Mouse (Mus musculus): ENCODE measurements around the gene Rptor. TPM values are rescaled to one million over a fixed set of nuclear protein-coding genes. Genes with fewer than 3 reads are reported as not detected.
A peak's percentile ranks its signal among the peaks of the same experiment; 100 is the strongest.

Rptor gene
- total RNA-seq (2012; rRNA removed): 32.0 and 34.9 TPM in 2 replicates
- polyA plus RNA-seq (2012; ENCODE audit: insufficient read depth in 1 of 2, insufficient read length in 2 of 2, low read depth in 1 of 2, low replicate concordance in 2 of 2, missing spikeins in 1 of 2): 10 to 100 TPM in 1 of 2 experiments, not detected in 1; 33.9 TPM

GRCm38 (mm10) chr11:119602763-119603526 is at the start of gene Rptor:
Rptor (plus strand) TSS chr11:119602905.
- H3K27ac ChIP-seq (ENCODE audit: control insufficient read depth, low read depth, low read length): peak within 1 kb of the TSS; percentile 75
- TF ChIP-seq E2F4 (IDR thresholded peaks at IDR 0.05; ENCODE audit: borderline replicate concordance, low read depth, low read length): 0 out of 2 replicates have a peak, but pooled peaks have one; percentile 33
- peak; percentile 91 for TF ChIP-seq TBP (IDR thresholded peaks at IDR 0.05; ENCODE audit: low read depth, low read length)
- peak; percentile 89 for TF ChIP-seq MYC (IDR thresholded peaks at IDR 0.05; ENCODE audit: low read depth, low read length)
- TF ChIP-seq USF1 (IDR thresholded peaks at IDR 0.05; ENCODE audit: low read depth, low read length): no peak
- TF ChIP-seq POLR2AphosphoS2 (IDR thresholded peaks at IDR 0.05; ENCODE audit: low read length): no peak
- TF ChIP-seq ETS1 (IDR thresholded peaks at IDR 0.05; ENCODE audit: low read depth, low read length): peak; percentile 45; the same call in 1 of the 2 replicates
- 0 out of 6 replicates have a peak, but pooled peaks of 1 of the 3 experiments have one; percentile 2 for TF ChIP-seq CTCF (IDR thresholded peaks at IDR 0.05 in 2 of 3, conservative IDR thresholded peaks at IDR 0.05 in 1 of 3; ENCODE audit: control insufficient read depth in 1 of 3, insufficient read depth in 1 of 3, low read depth in 2 of 3, low read length in 3 of 3, poor library complexity in 1 of 3, severe bottlenecking in 1 of 3)
- peak; percentile 62 for TF ChIP-seq MAZ (IDR thresholded peaks at IDR 0.05; ENCODE audit: low read depth, low read length)
- peak; percentile 66 to 87; a peak in 3 of 4 replicates for TF ChIP-seq POLR2A (IDR thresholded peaks at IDR 0.05; ENCODE audit: control insufficient read depth in 1 of 2, insufficient read depth in 1 of 2, low read depth in 1 of 2, low read length in 2 of 2, poor library complexity in 1 of 2)
- 0 out of 2 replicates have a peak, but pooled peaks have one; percentile 29 for TF ChIP-seq POLR2AphosphoS5 (IDR thresholded peaks at IDR 0.05; ENCODE audit: borderline replicate concordance, low read depth, low read length)
- TF ChIP-seq MYB (IDR thresholded peaks at IDR 0.05; ENCODE audit: low read depth, low read length): no peak
- peak; percentile 75 for TF ChIP-seq MAX (IDR thresholded peaks at IDR 0.05; ENCODE audit: low read length)
- peak; percentile 68 for TF ChIP-seq TCF12 (IDR thresholded peaks at IDR 0.05; ENCODE audit: low read depth, low read length)
- TF ChIP-seq SMC3 (IDR thresholded peaks at IDR 0.05; ENCODE audit: low read depth, low read length): peak; percentile 27; the same call in 1 of the 2 replicates
- no peak for TF ChIP-seq ZC3H11A (IDR thresholded peaks at IDR 0.05; ENCODE audit: low read depth, low read length)
- peak; percentile 81 for TF ChIP-seq ELF1 (IDR thresholded peaks at IDR 0.05; ENCODE audit: low read depth, low read length)
- peak; percentile 98 for TF ChIP-seq SIN3A (IDR thresholded peaks at IDR 0.05; ENCODE audit: low read length)
- no peak for TF ChIP-seq BHLHE40 (IDR thresholded peaks at IDR 0.05; ENCODE audit: borderline replicate concordance, low read depth, low read length)
- TF ChIP-seq GATA1 (IDR thresholded peaks at IDR 0.05; ENCODE audit: low read depth, low read length): peak; percentile 45; the same call in 1 of the 2 replicates
- TF ChIP-seq RAD21 (IDR thresholded peaks at IDR 0.05; ENCODE audit: low read depth, low read length): no peak
- peak; percentile 98 for TF ChIP-seq HCFC1 (IDR thresholded peaks at IDR 0.05; ENCODE audit: low read depth, low read length)
- TF ChIP-seq JUND (IDR thresholded peaks at IDR 0.05; ENCODE audit: low read depth, low read length): no peak
- no peak for TF ChIP-seq ZKSCAN1 (IDR thresholded peaks at IDR 0.05; ENCODE audit: low read depth, low read length)
- TF ChIP-seq GABPA (IDR thresholded peaks at IDR 0.05; ENCODE audit: low read depth, low read length): peak; percentile 48; the same call in 1 of the 2 replicates
- TF ChIP-seq CHD2 (IDR thresholded peaks at IDR 0.05; ENCODE audit: low read length): peak; percentile 88
- no peak for TF ChIP-seq MEF2A (IDR thresholded peaks at IDR 0.05; ENCODE audit: extremely low read depth, insufficient replicate concordance, low read depth, low read length, poor library complexity, severe bottlenecking)
- peak; percentile 95 for TF ChIP-seq MXI1 (IDR thresholded peaks at IDR 0.05; ENCODE audit: low read depth, low read length)
- TF ChIP-seq UBTF (IDR thresholded peaks at IDR 0.05; ENCODE audit: borderline replicate concordance, insufficient read depth, low read depth, low read length): no peak
- TF ChIP-seq ZMIZ1 (IDR thresholded peaks at IDR 0.05; ENCODE audit: low read depth, low read length): no peak
- TF ChIP-seq ZNF384 (IDR thresholded peaks at IDR 0.05; ENCODE audit: low read depth, low read length): peak; percentile 61; the same call in 1 of the 2 replicates
- TF ChIP-seq CHD1 (IDR thresholded peaks at IDR 0.05; ENCODE audit: low read depth, low read length): no peak
- peak; percentile 64 for TF ChIP-seq NELFE (IDR thresholded peaks at IDR 0.05; ENCODE audit: low read depth, low read length)
- no peak for TF ChIP-seq EP300 (IDR thresholded peaks at IDR 0.05; ENCODE audit: low read depth in 1 of 2, low read length in 2 of 2)
- TF ChIP-seq NRF1 (IDR thresholded peaks at IDR 0.05; ENCODE audit: insufficient read depth, low read depth, low read length, poor library complexity, severe bottlenecking): 0 out of 2 replicates have a peak, but pooled peaks have one; percentile 7

More at GRCm38 (mm10) chr11:119602763-119603526, at the start of gene Rptor:
- peaks cover 0 to 26% of the 10 kb centered on the region in 2 experiments; a peak in 2 of 4 replicates for H3K36me3 ChIP-seq (ENCODE audit: control insufficient read depth in 1 of 2, insufficient read depth in 2 of 2, low read length in 2 of 2)
- peak within 1 kb of the TSS; percentile 73 to 92 for H3K4me3 ChIP-seq (ENCODE audit: control insufficient read depth in 1 of 2, insufficient read depth in 1 of 2, low read depth in 2 of 2, low read length in 2 of 2)
- DNase-seq (ENCODE audit: low read depth, low spot score): peak; percentile 99
- no peaks in the 10 kb centered on the region; a peak in 2 of 4 replicates for H3K27me3 ChIP-seq (ENCODE audit: control insufficient read depth in 1 of 2, insufficient read depth in 2 of 2, low read length in 2 of 2)
- peak within 1 kb of the TSS; percentile 90 for H3K9ac ChIP-seq (ENCODE audit: control insufficient read depth, low read depth, low read length, poor library complexity, severe bottlenecking)
- peaks cover 2 to 7% of the 10 kb centered on the region in 2 experiments; a peak in 3 of 4 replicates for H3K4me1 ChIP-seq (ENCODE audit: control insufficient read depth in 1 of 2, insufficient read depth in 2 of 2, low read length in 2 of 2)
- H3K9me3 ChIP-seq (replicated peaks; ENCODE audit: insufficient read depth, low read length): no peaks in the 10 kb centered on the region
- H3K79me2 ChIP-seq (ENCODE audit: control insufficient read depth, insufficient read depth, low read length, poor library complexity): peaks cover 41% of the 10 kb centered on the region

All from MEL (cell line).